Mouse (Mus musculus): ENCODE data around the gene Guca2a. TPM values are rescaled to one million over a fixed set of nuclear protein-coding genes. Genes with fewer than 3 reads are reported as not detected.
A peak's percentile ranks its signal among the peaks of the same experiment; 100 is the strongest.

The Guca2a gene
- polyA plus RNA-seq (2016; fragmentation: Nextera tagmentation; extraction: Ambion mirVana): not detected in 2 replicates

GRCm38 (mm10) chr4:119637176-119637845 is at the start of gene Guca2a:
Guca2a (plus strand) TSS chr4:119637704.
- WGBS: 75% methylated on average over 4 of the region's 4 CpGs
- no peaks in the 10 kb centered on the region for H3K9me3 ChIP-seq (replicated peaks)

GRCm38 (mm10) chr4:119588037-119588436 is 49.5 kb upstream of the Guca2a start:
- peaks cover 6% of the 10 kb centered on the region for H3K4me1 ChIP-seq
- H3K36me3 ChIP-seq: peaks cover 29% of the 10 kb centered on the region
- H3K27me3 ChIP-seq (ENCODE audit: low read depth, poor library complexity, severe bottlenecking): no peaks in the 10 kb centered on the region
- no peak overlapping the region for H3K4me3 ChIP-seq
- H3K9me3 ChIP-seq (replicated peaks): no peaks in the 10 kb centered on the region
- H3K27ac ChIP-seq (replicated peaks): no peak overlapping the region
- WGBS: 95% methylated on average over 2 of the region's 2 CpGs
- DNase-seq (ENCODE audit: low spot score): no peak

More at GRCm38 (mm10) chr4:119637176-119637845, at the start of gene Guca2a:
- Histone ChIP-seq H3K36me3 (no peaks in the 10 kb centered on the region), H3K27me3 (ENCODE audit: low read depth, poor library complexity, severe bottlenecking) (no peaks in the 10 kb centered on the region), H3K27ac (replicated peaks) (no peak within 1 kb of the TSS), H3K4me3 (no peak within 1 kb of the TSS), H3K4me1 (peaks cover 13% of the 10 kb centered on the region; the same call in 1 of the 2 replicates)
- DNase-seq (ENCODE audit: low spot score): peak; percentile 8

- DNase-seq (ENCODE audit: low spot score): no peak
- H3K4me3 ChIP-seq: no peak overlapping the region
- H3K36me3 ChIP-seq: peaks cover 29% of the 10 kb centered on the region
- H3K27ac ChIP-seq (replicated peaks): no peak overlapping the region
- no peaks in the 10 kb centered on the region for H3K27me3 ChIP-seq (ENCODE audit: low read depth, poor library complexity, severe bottlenecking)
- H3K4me1 ChIP-seq: peaks cover 6% of the 10 kb centered on the region
- H3K9me3 ChIP-seq (replicated peaks): no peaks in the 10 kb centered on the region
- 97% methylated on average over 2 of the region's 2 CpGs for WGBS
Observed at GRCm38 (mm10) chr4:119589423-119589822, 48.1 kb upstream of the Guca2a start.

GRCm38 (mm10) chr4:119590027-119590426 is 47.5 kb upstream of the Guca2a start:
- Histone ChIP-seq H3K4me1 (peaks cover 6% of the 10 kb centered on the region), H3K9me3 (replicated peaks) (no peaks in the 10 kb centered on the region), H3K36me3 (peaks cover 32% of the 10 kb centered on the region), H3K4me3 (no peak overlapping the region), H3K27ac (replicated peaks) (no peak overlapping the region), H3K27me3 (ENCODE audit: low read depth, poor library complexity, severe bottlenecking) (no peaks in the 10 kb centered on the region)
- no peak for DNase-seq (ENCODE audit: low spot score)
- 94% methylated on average over 1 of the region's 1 CpGs for WGBS

- H3K27ac ChIP-seq (replicated peaks): no peak overlapping the region
- no peaks in the 10 kb centered on the region for H3K27me3 ChIP-seq (ENCODE audit: low read depth, poor library complexity, severe bottlenecking)
- DNase-seq (ENCODE audit: low spot score): no peak
- H3K4me3 ChIP-seq: no peak overlapping the region
- peaks cover 11% of the 10 kb centered on the region for H3K36me3 ChIP-seq
- H3K9me3 ChIP-seq (replicated peaks): no peaks in the 10 kb centered on the region
- WGBS: 69% methylated on average over 3 of the region's 3 CpGs
- H3K4me1 ChIP-seq: peaks cover 6% of the 10 kb centered on the region
Observed at GRCm38 (mm10) chr4:119592479-119592878, 45.0 kb upstream of the Guca2a start.

DNA sequence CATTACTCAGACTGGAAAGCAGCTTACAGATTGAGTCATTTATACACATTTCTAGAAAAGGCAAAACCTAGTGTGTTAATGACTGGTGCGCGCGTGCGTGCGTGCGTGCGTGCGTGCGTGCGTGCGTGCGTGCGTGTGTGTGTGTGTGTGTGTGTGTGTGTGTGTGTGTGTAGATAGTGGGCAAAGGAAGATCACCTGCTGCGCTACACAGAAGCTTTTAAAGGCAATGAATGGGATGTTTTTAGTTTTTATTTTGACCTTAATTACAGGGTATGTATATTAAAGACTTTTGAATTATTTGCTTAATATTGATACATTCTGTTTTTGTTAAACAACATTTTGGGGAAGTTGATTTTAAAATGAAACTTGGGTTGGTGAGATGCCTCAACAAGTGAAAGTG is 43.2 kb upstream of the Guca2a start:
- Histone ChIP-seq H3K4me3 (no peak overlapping the region), H3K4me1 (peaks cover 6% of the 10 kb centered on the region), H3K36me3 (peaks cover 3% of the 10 kb centered on the region), H3K27ac (replicated peaks) (no peak overlapping the region), H3K27me3 (ENCODE audit: low read depth, poor library complexity, severe bottlenecking) (no peaks in the 10 kb centered on the region), H3K9me3 (replicated peaks) (no peaks in the 10 kb centered on the region)
- no peak for DNase-seq (ENCODE audit: low spot score)
- WGBS: 98% methylated on average over 14 of the region's 14 CpGs

- no peak for DNase-seq (ENCODE audit: low spot score)
- Histone ChIP-seq H3K27me3 (ENCODE audit: low read depth, poor library complexity, severe bottlenecking) (no peaks in the 10 kb centered on the region), H3K9me3 (replicated peaks) (no peaks in the 10 kb centered on the region), H3K4me1 (no peaks in the 10 kb centered on the region), H3K4me3 (no peak overlapping the region), H3K36me3 (peaks cover 24% of the 10 kb centered on the region), H3K27ac (replicated peaks) (no peak overlapping the region)
- WGBS: 85% methylated on average over 1 of the region's 1 CpGs
Observed at GRCm38 (mm10) chr4:119599605-119600004, 37.9 kb upstream of the Guca2a start.

DNA sequence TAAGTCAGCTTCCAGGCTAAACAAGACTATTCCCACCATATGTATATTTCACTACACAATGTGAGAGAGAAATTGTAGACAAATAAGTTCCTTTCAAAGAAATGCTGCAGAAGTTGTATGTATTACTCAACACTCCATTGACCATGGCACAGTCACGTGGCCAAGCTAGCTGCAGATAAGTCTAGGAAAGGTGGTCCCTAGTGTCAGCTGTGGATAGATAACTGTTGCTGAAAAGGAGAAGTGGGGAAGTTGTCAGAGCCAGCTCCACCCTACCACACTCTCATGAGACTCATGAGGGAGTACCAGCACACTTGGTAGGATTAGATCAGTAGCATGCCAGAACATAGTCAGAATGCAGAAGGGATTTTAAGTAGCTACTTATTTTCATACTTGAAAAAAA is 28.0 kb upstream of the Guca2a start:
- Histone ChIP-seq H3K9me3 (replicated peaks) (no peaks in the 10 kb centered on the region), H3K4me3 (no peak overlapping the region), H3K36me3 (peaks cover 23% of the 10 kb centered on the region), H3K4me1 (no peaks in the 10 kb centered on the region), H3K27ac (replicated peaks) (no peak overlapping the region), H3K27me3 (ENCODE audit: low read depth, poor library complexity, severe bottlenecking) (no peaks in the 10 kb centered on the region)
- WGBS: 96% methylated on average over 1 of the region's 1 CpGs
- no peak for DNase-seq (ENCODE audit: low spot score)

GRCm38 (mm10) chr4:119614078-119614477 is 23.4 kb upstream of the Guca2a start:
- Histone ChIP-seq H3K4me1 (no peaks in the 10 kb centered on the region), H3K9me3 (replicated peaks) (no peaks in the 10 kb centered on the region), H3K27ac (replicated peaks) (no peak overlapping the region), H3K27me3 (ENCODE audit: low read depth, poor library complexity, severe bottlenecking) (no peaks in the 10 kb centered on the region), H3K4me3 (no peak overlapping the region), H3K36me3 (no peaks in the 10 kb centered on the region)
- DNase-seq (ENCODE audit: low spot score): no peak
- WGBS: 74% methylated on average over 1 of the region's 1 CpGs

DNA sequence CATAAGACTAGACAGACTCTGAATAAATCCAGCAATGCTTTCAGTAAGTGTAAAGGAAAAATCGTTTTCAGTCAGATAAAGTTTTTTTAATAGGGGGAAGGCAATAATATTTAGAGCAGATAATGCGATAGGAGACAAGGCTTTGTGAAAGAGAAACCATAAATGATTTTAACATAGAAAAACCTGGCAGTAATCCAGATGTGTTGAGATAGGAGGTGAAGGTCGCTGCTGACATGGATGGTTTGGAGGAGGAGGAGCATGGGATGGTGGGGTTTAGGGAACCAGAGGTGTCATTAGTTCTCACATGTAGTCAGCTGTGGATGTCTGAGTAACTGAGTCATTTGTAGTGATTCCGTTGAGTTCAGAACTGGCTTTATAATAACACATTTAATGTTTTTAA is 22.8 kb upstream of the Guca2a start:
- Histone ChIP-seq H3K27ac (replicated peaks) (no peak overlapping the region), H3K27me3 (ENCODE audit: low read depth, poor library complexity, severe bottlenecking) (no peaks in the 10 kb centered on the region), H3K36me3 (peaks cover 3% of the 10 kb centered on the region), H3K9me3 (replicated peaks) (no peaks in the 10 kb centered on the region), H3K4me3 (no peak overlapping the region), H3K4me1 (no peaks in the 10 kb centered on the region)
- 93% methylated on average over 4 of the region's 4 CpGs for WGBS
- no peak for DNase-seq (ENCODE audit: low spot score)

DNA sequence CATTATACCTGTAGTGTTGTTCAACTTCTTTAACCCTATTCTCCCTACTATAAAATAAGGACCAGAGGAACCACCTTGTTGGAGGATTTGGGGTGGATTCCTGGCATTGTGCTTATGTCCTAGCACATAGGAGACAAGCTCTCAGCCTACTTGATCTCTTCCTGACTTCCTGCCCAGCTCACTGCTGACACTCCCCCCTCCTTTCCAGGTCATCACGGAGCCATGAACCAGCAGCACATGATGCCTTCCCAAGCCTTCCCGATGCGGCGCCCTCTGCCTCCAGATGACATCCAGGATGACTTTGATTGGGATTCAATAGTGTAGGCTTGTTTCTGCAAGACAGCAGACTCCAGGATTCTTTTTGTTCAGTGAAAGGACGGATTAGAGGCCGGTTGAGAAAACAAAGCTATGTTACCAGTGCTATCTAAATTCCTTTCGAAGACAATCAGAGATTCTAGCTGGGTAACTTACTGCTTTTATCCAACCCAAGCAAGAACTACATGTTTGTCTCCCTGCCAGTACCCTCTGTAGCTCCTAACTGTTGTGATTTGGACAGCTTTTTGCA is 11.3 kb upstream of the Guca2a start:
- no peak for DNase-seq (ENCODE audit: low spot score)
- 37% methylated on average over 7 of the region's 7 CpGs for WGBS
- peaks cover 65% of the 10 kb centered on the region for H3K36me3 ChIP-seq

GRCm38 (mm10) chr4:119626876-119627275 is 10.6 kb upstream of the Guca2a start:
- Histone ChIP-seq H3K4me3 (no peak overlapping the region), H3K9me3 (replicated peaks) (no peaks in the 10 kb centered on the region), H3K36me3 (peaks cover 61% of the 10 kb centered on the region), H3K27me3 (ENCODE audit: low read depth, poor library complexity, severe bottlenecking) (no peaks in the 10 kb centered on the region), H3K4me1 (peaks cover 15% of the 10 kb centered on the region), H3K27ac (replicated peaks) (no peak overlapping the region)
- no peak for DNase-seq (ENCODE audit: low spot score)
- 76% methylated on average over 3 of the region's 3 CpGs for WGBS

More for the DNA sequence above, 11.3 kb upstream of the Guca2a start:
- Histone ChIP-seq H3K9me3 (replicated peaks) (no peaks in the 10 kb centered on the region), H3K4me3 (no peak overlapping the region), H3K27me3 (ENCODE audit: low read depth, poor library complexity, severe bottlenecking) (no peaks in the 10 kb centered on the region), H3K4me1 (peaks cover 15% of the 10 kb centered on the region), H3K27ac (replicated peaks) (no peak overlapping the region)

DNA sequence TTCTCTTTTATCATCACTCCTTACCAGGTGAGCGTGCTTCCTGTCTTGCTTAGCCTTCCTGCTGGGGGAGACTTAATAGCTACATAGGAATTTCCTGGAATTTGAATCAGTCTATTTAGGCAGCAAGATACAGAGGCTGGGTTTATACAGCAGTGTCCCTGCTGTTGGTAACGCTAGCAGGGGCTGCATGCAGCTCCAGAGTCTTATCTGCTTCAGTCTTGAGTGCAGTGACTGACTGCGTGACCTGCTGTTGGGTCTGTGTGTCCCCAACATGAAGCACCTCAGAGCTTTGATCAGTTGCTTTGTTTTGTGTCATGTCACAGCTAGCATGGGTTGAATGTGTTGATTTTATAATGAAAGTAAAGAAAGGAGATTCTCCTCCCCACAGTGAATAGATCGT is 10.2 kb upstream of the Guca2a start:
- Histone ChIP-seq H3K4me3 (no peak overlapping the region), H3K9me3 (replicated peaks) (no peaks in the 10 kb centered on the region), H3K36me3 (peaks cover 57% of the 10 kb centered on the region), H3K4me1 (peaks cover 15% of the 10 kb centered on the region), H3K27me3 (ENCODE audit: low read depth, poor library complexity, severe bottlenecking) (no peaks in the 10 kb centered on the region), H3K27ac (replicated peaks) (no peak overlapping the region)
- WGBS: 83% methylated on average over 4 of the region's 4 CpGs
- DNase-seq (ENCODE audit: low spot score): no peak
